Mouse (Mus musculus) CH12.LX (cell line): ENCODE data around the gene Lta. TPM values are rescaled to one million over a fixed set of nuclear protein-coding genes. Genes with fewer than 3 reads are reported as not detected.

Experiments
- DNase-seq: peaks from one replicate; pipeline ENCODE4 v3.0.0-alpha.2; 2013; ENCODE audit errors: extremely low read depth
- H3K27ac ChIP-seq: 2 replicates; pipeline ENCODE4 v1.5.1; 2012; ENCODE audit warnings: low read depth, mild to moderate bottlenecking, control low read depth, moderate library complexity; ENCODE audit not compliant: insufficient read depth
- H3K27me3 ChIP-seq: replicated peaks from 2 replicates; pipeline ENCODE3; 2012; ENCODE audit warnings: inconsistent platforms
- H3K36me3 ChIP-seq, 2 experiments: replicated peaks in 1 of 2; 2 replicates each; pipeline versions ENCODE3 to v1.6.1; 2012; ENCODE audit warnings: inconsistent platforms in 1 of 2, low read length in 1 of 2, mild to moderate bottlenecking in 1 of 2, mixed read lengths in 1 of 2, moderate library complexity in 1 of 2; ENCODE audit not compliant: control insufficient read depth in 1 of 2, insufficient read depth in 1 of 2
- H3K4me1 ChIP-seq, 2 experiments: 2 replicates each; pipeline ENCODE4 v1.6.1; 2012; ENCODE audit warnings: inconsistent platforms in 1 of 2, moderate library complexity in 1 of 2; ENCODE audit not compliant: insufficient read depth in 2 of 2, control insufficient read depth in 1 of 2
- H3K4me2 ChIP-seq: 2 replicates; pipeline ENCODE4 v1.6.1; 2012; ENCODE audit warnings: low read depth, mild to moderate bottlenecking, control low read depth; ENCODE audit not compliant: poor library complexity, insufficient read depth, severe bottlenecking
- H3K4me3 ChIP-seq, 3 experiments: fragments of 150-350 bp in 1 of 3; sonication (generic) in 1 of 3; replicated peaks in 1 of 3; 2 replicates each; pipeline versions ENCODE3 to v1.5.1; 2011 to 2012; ENCODE audit warnings: low read depth in 2 of 3, low read length in 2 of 3, mild to moderate bottlenecking in 2 of 3, moderate library complexity in 2 of 3, control low read depth in 1 of 3, improper control_type of control experiment in 1 of 3, inconsistent platforms in 1 of 3, mixed read lengths in 1 of 3; ENCODE audit not compliant: poor library complexity in 1 of 3
- H3K79me2 ChIP-seq: replicated peaks from 2 replicates; pipeline ENCODE4 v1.6.1; 2012; ENCODE audit warnings: mild to moderate bottlenecking, moderate library complexity; ENCODE audit not compliant: control insufficient read depth, poor library complexity, insufficient read depth, severe bottlenecking; ENCODE audit errors: extremely low read depth
- H3K9ac ChIP-seq: 2 replicates; pipeline ENCODE4 v1.6.1; 2012; ENCODE audit warnings: low read depth, mild to moderate bottlenecking, control low read depth, moderate library complexity; ENCODE audit not compliant: insufficient read depth
- H3K9me3 ChIP-seq: replicated peaks from 2 replicates; pipeline ENCODE3; 2012; ENCODE audit warnings: low read length, inconsistent platforms, mixed read lengths
- BHLHE40 ChIP-seq: IDR thresholded peaks from 2 replicates; pipeline ENCODE4 v1.6.1; 2011; ENCODE audit warnings: mild to moderate bottlenecking, low read depth, low read length, improper control_type of control experiment
- CHD2 ChIP-seq: IDR thresholded peaks from 2 replicates; pipeline ENCODE4 v1.6.1; 2011; ENCODE audit warnings: low read length, improper control_type of control experiment
- E2F4 ChIP-seq: IDR thresholded peaks from 2 replicates; pipeline ENCODE4 v1.6.1; 2011; ENCODE audit warnings: low read depth, low read length, improper control_type of control experiment; ENCODE audit not compliant: insufficient replicate concordance
- ELF1 ChIP-seq: IDR thresholded peaks from 2 replicates; pipeline ENCODE4 v1.6.1; 2014; ENCODE audit warnings: low read depth, mild to moderate bottlenecking, inconsistent platforms, low read length, improper control_type of control experiment
- EP300 ChIP-seq: IDR thresholded peaks from 2 replicates; pipeline ENCODE4 v1.6.1; 2011; ENCODE audit warnings: low read length, improper control_type of control experiment
- ETS1 ChIP-seq: conservative IDR thresholded peaks from 2 replicates; pipeline ENCODE4 v1.6.1; 2012; ENCODE audit warnings: low read depth, mild to moderate bottlenecking, inconsistent platforms, low read length, improper control_type of control experiment, moderate library complexity
- GABPA ChIP-seq: IDR thresholded peaks from 2 replicates; pipeline ENCODE4 v1.6.1; 2012; ENCODE audit warnings: low read depth, low read length, improper control_type of control experiment, inconsistent platforms; ENCODE audit not compliant: insufficient replicate concordance
- HCFC1 ChIP-seq: IDR thresholded peaks from 2 replicates; pipeline ENCODE4 v1.6.1; 2012; ENCODE audit warnings: low read depth, mild to moderate bottlenecking, inconsistent platforms, low read length, improper control_type of control experiment
- IRF4 ChIP-seq: IDR thresholded peaks from 2 replicates; pipeline ENCODE4 v1.6.1; 2014; ENCODE audit warnings: low read depth, mild to moderate bottlenecking, inconsistent platforms, low read length, improper control_type of control experiment
- JUND ChIP-seq: conservative IDR thresholded peaks from 2 replicates; pipeline ENCODE4 v1.6.1; 2011; ENCODE audit warnings: low read depth, low read length, improper control_type of control experiment
- KAT2A ChIP-seq: IDR thresholded peaks from 2 replicates; pipeline ENCODE4 v1.6.1; 2012; ENCODE audit warnings: low read length, improper control_type of control experiment, inconsistent platforms; ENCODE audit not compliant: insufficient replicate concordance
- MAFK ChIP-seq: IDR thresholded peaks from 2 replicates; pipeline ENCODE4 v1.6.1; 2011; ENCODE audit warnings: low read length, improper control_type of control experiment; ENCODE audit not compliant: insufficient replicate concordance
- MAX ChIP-seq: IDR thresholded peaks from 2 replicates; pipeline ENCODE4 v1.6.1; 2011; ENCODE audit warnings: low read length, improper control_type of control experiment
- MAZ ChIP-seq: IDR thresholded peaks from 2 replicates; pipeline ENCODE4 v1.6.1; 2012; ENCODE audit warnings: low read depth, mild to moderate bottlenecking, inconsistent platforms, low read length, improper control_type of control experiment, moderate library complexity
- MEF2A ChIP-seq: IDR thresholded peaks from 2 replicates; pipeline ENCODE4 v1.6.1; 2014; ENCODE audit warnings: low read depth, mild to moderate bottlenecking, inconsistent platforms, low read length, improper control_type of control experiment, borderline replicate concordance
- MXI1 ChIP-seq: IDR thresholded peaks from 2 replicates; pipeline ENCODE4 v1.6.1; 2011; ENCODE audit warnings: mild to moderate bottlenecking, low read depth, low read length, improper control_type of control experiment
- MYC ChIP-seq: IDR thresholded peaks from 2 replicates; pipeline ENCODE4 v1.6.1; 2011; ENCODE audit warnings: low read depth, mild to moderate bottlenecking, improper control_type of control experiment, low read length
- NELFE ChIP-seq: IDR thresholded peaks from 2 replicates; pipeline ENCODE4 v1.6.1; 2011; ENCODE audit warnings: low read depth, low read length, improper control_type of control experiment
- NRF1 ChIP-seq: IDR thresholded peaks from 2 replicates; pipeline ENCODE4 v1.6.1; 2014; ENCODE audit warnings: low read depth, mild to moderate bottlenecking, inconsistent platforms, low read length, improper control_type of control experiment, moderate library complexity
- PAX5 ChIP-seq: IDR thresholded peaks from 2 replicates; pipeline ENCODE4 v1.6.1; 2012; ENCODE audit warnings: low read length, inconsistent platforms, mixed read lengths
- POLR2A ChIP-seq: IDR thresholded peaks from 2 replicates; pipeline ENCODE4 v1.6.1; 2011; ENCODE audit warnings: low read depth, mild to moderate bottlenecking, improper control_type of control experiment, low read length
- SIN3A ChIP-seq: IDR thresholded peaks from 2 replicates; pipeline ENCODE4 v1.6.1; 2012; ENCODE audit warnings: low read length, improper control_type of control experiment, inconsistent platforms
- TBP ChIP-seq: conservative IDR thresholded peaks from 2 replicates; pipeline ENCODE4 v1.6.1; 2011; ENCODE audit warnings: low read depth, low read length, improper control_type of control experiment
- UBTF ChIP-seq: IDR thresholded peaks from 2 replicates; pipeline ENCODE4 v1.6.1; 2012; ENCODE audit warnings: low read depth, mild to moderate bottlenecking, inconsistent platforms, low read length, improper control_type of control experiment, moderate library complexity
- USF2 ChIP-seq: conservative IDR thresholded peaks from 2 replicates; pipeline ENCODE4 v1.6.1; 2011; ENCODE audit warnings: low read depth, low read length, improper control_type of control experiment
- ZC3H11A ChIP-seq: IDR thresholded peaks from 2 replicates; pipeline ENCODE4 v1.6.1; 2012; ENCODE audit warnings: low read depth, mild to moderate bottlenecking, inconsistent platforms, low read length, improper control_type of control experiment
- ZKSCAN1 ChIP-seq: IDR thresholded peaks from 2 replicates; pipeline ENCODE4 v1.6.1; 2012; ENCODE audit warnings: low read depth, inconsistent platforms, low read length, improper control_type of control experiment, borderline replicate concordance
- ZMIZ1 ChIP-seq: IDR thresholded peaks from 2 replicates; pipeline ENCODE4 v1.6.1; 2012; ENCODE audit warnings: low read depth, mild to moderate bottlenecking, inconsistent platforms, low read length, improper control_type of control experiment
- ZNF384 ChIP-seq: IDR thresholded peaks from 2 replicates; pipeline ENCODE4 v1.6.1; 2012; ENCODE audit warnings: low read depth, low read length, improper control_type of control experiment, inconsistent platforms
- dilution Hi-C: fragments of 300-500 bp; cut with MboI; formaldehyde crosslinking; loops from 2 replicates; pipeline ENCODE4 v1.14.3; 2020; ENCODE audit warnings: low sequenced_read_pairs; ENCODE audit not compliant: extremely low pct_unique_long_range_greater_than_20kb, extremely low pct_ligation_motif_present
- in situ Hi-C: fragments of 300-500 bp; cut with MboI; formaldehyde crosslinking; loops from 3 replicates; pipeline ENCODE4 v1.14.3; 2019; ENCODE audit warnings: low sequenced_read_pairs, low pct_ligation_motif_present, low pct_unique_long_range_greater_than_20kb, mixed read lengths
- polyA plus RNA-seq: library from polyadenylated mRNA; unstranded; fragments of >175 nt; gene quantifications from 2 replicates; pipeline ENCODE4 v1.2.1, GENCODE M21; 2012; ENCODE audit warnings: low read depth; ENCODE audit not compliant: insufficient read length
- total RNA-seq, 2 experiments: library from RNA; depleted of rRNA; stranded (reverse); fragments of 300-350 nt in 1 of 2; fragments of >200 nt in 1 of 2; gene quantifications; 2 replicates each; pipeline ENCODE4 v1.2.3; 2012 to 2014

Gene Lta
- total and polyA plus RNA-seq, 3 experiments: 13.4 to 53.0 (median 19.6) TPM

DNA sequence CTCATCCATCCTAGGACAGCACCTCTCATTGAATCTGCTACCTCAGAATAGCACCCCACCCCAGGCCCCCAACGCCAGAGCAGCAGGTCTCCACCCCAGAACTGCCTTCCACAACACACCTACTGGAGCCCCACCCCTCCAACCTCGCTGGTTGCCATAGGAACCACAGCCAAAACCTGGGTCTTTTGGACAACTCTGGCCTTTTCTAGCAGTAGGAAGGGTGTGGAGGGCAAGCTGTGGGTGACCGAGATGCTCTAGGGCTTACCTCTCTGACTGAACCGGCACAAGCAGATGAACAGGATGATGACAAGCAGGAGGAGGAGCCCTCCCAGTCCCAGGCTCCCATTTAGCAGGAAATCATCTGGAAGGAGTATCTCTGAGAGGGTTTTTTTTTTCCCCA, 18.5 kb downstream of the Lta start:
- in situ Hi-C loops (no loop called here), dilution Hi-C loops (no loop called here)
- TF ChIP-seq MAX (no peak), USF2 (no peak), SIN3A (no peak), UBTF (no peak), CHD2 (no peak), NELFE (no peak), ELF1 (no peak), ZMIZ1 (no peak), JUND (no peak), PAX5 (no peak), ZNF384 (no peak), HCFC1 (no peak), ETS1 (no peak), ZC3H11A (no peak), KAT2A (no peak), GABPA (no peak), POLR2A (no peak; the same call in 1 of the 2 replicates), MAZ (no peak), MAFK (no peak)
- Histone ChIP-seq H3K9ac (peak overlapping the region; percentile 59), H3K9me3 (no peaks in the 10 kb centered on the region), H3K36me3 (peaks cover 0 to 11% of the 10 kb centered on the region in 2 experiments), H3K79me2 (no peaks in the 10 kb centered on the region), H3K27ac (peak overlapping the region; percentile 30; the same call in 1 of the 2 replicates), H3K4me2 (peak overlapping the region; percentile 81), H3K4me1 (peaks cover 24 to 71% of the 10 kb centered on the region in 2 experiments), H3K4me3 (peak overlapping the region in 2 of 3 experiments; percentile 13 to 48), H3K27me3 (no peaks in the 10 kb centered on the region)
- no peak for DNase-seq

DNA sequence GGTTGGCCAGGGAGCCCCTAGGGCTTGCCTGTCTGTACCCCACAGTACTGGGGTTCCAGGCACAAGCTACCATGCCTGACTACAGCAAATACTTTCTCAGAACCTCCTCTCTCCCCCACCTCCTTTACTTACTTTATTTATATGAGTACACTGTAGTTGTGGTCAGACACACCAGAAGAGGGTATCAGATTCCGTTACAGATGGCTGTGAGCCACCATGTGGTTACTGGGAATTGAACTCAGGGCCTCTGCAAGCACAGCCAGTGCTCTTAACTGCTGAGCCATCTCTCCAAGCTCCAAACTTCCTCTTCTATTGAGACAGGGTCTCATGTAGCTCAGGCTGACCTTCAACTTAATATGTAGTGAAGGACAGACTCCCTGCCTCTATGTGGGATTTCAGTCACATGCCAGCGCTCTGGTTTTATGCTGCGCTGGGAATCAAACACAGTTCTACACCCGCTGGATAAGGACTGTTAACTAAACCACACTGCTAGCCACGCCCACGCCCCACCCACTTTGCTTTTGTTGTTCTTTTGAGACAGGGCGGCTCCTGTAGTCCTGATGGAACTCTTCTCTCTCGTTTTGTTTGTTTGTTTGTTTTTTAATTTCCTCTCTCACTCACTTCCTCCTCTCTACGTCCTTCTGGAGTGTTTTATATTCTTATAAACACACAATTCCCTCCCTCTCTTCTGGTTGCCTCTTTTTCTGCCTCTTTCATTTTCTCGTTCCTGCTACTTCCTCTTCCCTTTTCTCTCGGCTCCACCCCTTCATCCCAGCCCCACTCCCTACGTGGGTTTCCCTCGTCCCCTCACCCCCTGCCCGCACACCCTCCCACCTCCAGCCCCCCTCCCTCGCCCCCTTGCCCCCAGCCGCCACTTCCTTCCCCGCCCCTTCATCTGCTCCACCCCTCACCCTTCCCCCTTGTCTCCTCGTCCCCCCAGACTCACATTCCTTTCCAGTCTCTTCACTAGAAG, 19.2 kb downstream of the Lta start:
- H3K36me3 ChIP-seq: peaks cover 0 to 11% of the 10 kb centered on the region in 2 experiments
- no peaks in the 10 kb centered on the region for H3K9me3 ChIP-seq
- in situ Hi-C loops: no loop called here
- peak overlapping the region; percentile 48 to 60 (median 54) for H3K4me3 ChIP-seq
- dilution Hi-C loops: no loop called here
- DNase-seq: peak; percentile 88
- H3K27ac ChIP-seq: peak overlapping the region; percentile 31; the same call in 1 of the 2 replicates
- peaks cover 24 to 68% of the 10 kb centered on the region in 2 experiments for H3K4me1 ChIP-seq
- peak overlapping the region; percentile 81 for H3K4me2 ChIP-seq
- no peaks in the 10 kb centered on the region for H3K27me3 ChIP-seq
- H3K9ac ChIP-seq: peak overlapping the region; percentile 59
- no peaks in the 10 kb centered on the region for H3K79me2 ChIP-seq
- TF ChIP-seq POLR2A: peak; percentile 54
- no peak for TF ChIP-seq USF2
- TF ChIP-seq CHD2: 0 out of 2 replicates have a peak, but pooled peaks have one; percentile 17
- no peak for TF ChIP-seq GABPA
- TF ChIP-seq TBP: 0 out of 2 replicates have a peak, but pooled peaks have one; percentile 52
- TF ChIP-seq ETS1: no peak
- 0 out of 2 replicates have a peak, but pooled peaks have one; percentile 21 for TF ChIP-seq MXI1
- no peak for TF ChIP-seq ZKSCAN1
- no peak for TF ChIP-seq JUND
- TF ChIP-seq BHLHE40: 0 out of 2 replicates have a peak, but pooled peaks have one; percentile 13
- peak; percentile 88 for TF ChIP-seq SIN3A
- TF ChIP-seq EP300: no peak
- TF ChIP-seq MEF2A: no peak
- TF ChIP-seq MAZ: no peak
- peak; percentile 44 for TF ChIP-seq HCFC1
- no peak; the same call in 1 of the 2 replicates for TF ChIP-seq IRF4
- no peak for TF ChIP-seq E2F4
- peak; percentile 41; the same call in 1 of the 2 replicates for TF ChIP-seq MYC
- no peak for TF ChIP-seq NRF1
- TF ChIP-seq NELFE: no peak
